Mouse (Mus musculus): ENCODE measurements at regions not wholly inside any gene's neighbourhood (a gene's known extent, or its start where the extent isn't known, plus 50 kb on each side); places are given as distances from the start of the nearest gene placed in this dataset.

DNA sequence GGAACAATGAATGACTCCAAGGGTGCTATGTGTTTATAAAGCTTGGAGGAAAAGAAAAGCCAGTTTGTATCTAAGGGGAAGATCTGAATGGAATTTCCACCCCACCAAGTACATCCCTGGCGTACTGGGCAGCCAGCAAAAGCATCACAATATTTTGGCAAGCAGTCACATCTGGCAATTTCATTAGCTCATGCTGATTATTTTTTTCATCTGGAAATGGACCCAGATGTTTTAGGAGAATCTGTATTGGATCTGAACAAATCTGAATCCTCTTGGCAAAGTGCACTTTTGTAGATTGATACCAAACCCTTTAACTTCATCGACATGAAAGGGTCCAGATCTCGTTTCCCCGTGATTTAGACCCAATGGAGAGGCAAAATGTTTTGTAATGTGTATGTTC lies 207.1 kb downstream of the Epha4 start:
- no peak for DNase-seq

DNA sequence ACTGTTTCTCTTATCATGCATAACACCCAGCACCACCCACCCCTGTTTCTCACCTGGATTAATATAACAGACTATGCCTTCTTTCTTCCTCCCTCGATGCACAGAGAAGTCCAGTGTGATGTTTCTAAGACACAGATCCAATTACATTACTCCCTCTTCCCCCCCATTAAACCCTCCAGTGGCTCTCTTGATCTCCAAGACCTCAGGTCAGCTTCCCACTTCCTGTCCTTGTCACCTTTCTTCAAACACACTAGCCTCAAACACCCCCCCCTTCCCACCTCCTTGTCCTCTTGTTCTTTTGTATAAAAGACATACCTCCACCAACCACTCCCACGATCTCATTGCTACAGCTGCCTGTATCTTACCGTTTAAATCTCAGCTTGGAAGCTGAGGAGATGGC lies 201.8 kb downstream of the Epha4 start:
- no peak for DNase-seq

DNA sequence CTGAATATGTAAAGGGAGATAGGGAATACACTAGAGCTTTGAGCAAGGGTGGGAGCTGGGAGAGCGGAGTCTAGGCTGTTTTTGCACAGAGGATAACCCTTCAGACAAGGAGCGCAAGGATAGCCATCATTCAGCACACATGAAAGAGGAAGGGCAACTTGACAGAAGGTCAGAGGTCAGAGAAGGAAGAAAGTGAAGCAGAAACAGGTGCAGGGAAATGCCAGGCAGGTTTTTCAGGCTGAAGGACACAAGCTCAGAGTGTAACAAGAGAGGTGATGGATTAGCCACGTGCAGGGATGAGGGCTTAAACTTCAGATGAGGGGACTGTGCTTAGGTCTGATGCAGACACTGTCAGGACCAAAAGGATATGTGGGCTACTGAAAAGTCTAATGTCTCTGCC lies 199.5 kb downstream of the Epha4 start:
- DNase-seq, result no peak

DNA sequence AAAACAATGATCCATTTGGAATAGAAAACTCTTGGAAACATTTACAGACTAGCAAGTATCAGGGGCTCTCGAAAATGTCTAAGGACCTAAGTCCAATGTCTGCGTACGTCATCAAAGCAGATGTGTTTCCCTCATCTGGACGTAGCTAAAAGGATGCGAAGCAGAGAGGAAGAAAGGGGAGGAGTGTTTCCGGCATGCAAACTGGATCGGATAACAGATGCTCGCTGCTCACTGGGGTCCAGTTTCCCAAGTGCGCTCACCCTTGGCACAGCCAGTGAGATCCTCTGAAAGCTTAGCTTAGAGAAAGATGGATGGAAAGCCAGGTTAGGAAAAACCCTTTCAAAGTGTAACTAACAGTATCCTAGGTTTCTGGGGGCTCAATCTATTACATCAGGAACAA lies 198.7 kb downstream of the Epha4 start:
- no peak for DNase-seq
